20 mouse cellular contexts compared by ENCODE assay signal in the genomic region with DNA sequence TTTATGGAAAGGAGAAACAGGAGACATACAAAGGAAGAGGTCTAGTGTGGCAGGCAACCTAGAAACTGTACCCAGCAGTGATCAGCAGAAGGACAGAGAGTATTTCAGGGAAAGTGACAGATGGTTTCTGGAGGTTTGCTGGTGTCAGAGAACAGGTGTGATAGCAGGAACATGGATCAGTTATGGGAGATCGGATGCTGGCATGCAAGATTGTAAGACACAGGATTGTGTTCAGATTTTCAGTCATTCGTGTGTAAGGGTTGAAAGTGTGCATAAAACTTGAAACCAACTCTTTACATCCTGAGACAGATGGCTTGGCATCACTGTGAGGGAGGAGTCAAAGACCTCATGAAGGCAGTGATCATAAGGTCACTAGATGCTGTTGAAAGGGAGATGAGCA.
A peak's percentile ranks its signal among the peaks of the same experiment; 100 is the strongest.
DNase-seq lines count a peak whose midpoint lies in the region; ATAC-seq lines count a peak whose summit lies in the region.
"Had no signal": no experiment of that assay in that cellular context is flagged by ENCODE, and none has a peak within 500 bp of the region (broad histone marks: within the 10 kb centered on the region; RNA-seq: fewer than 3 reads in every experiment).

No protein-coding gene starts in this region.

- no peaks in the 10 kb centered on the region for H3K4me1 ChIP-seq in neural tube, embryonic 15.5 days
- H3K4me1 ChIP-seq: embryonic facial prominence, embryonic 15.5 days; forebrain, embryonic 10.5 days; heart, embryonic 13.5 days; hindbrain, embryonic 15.5 days had no signal

- H3K9ac ChIP-seq in neural tube, embryonic 15.5 days (replicated peaks), result no peak overlapping the region
- H3K9ac ChIP-seq: embryonic facial prominence, embryonic 15.5 days; heart, embryonic 13.5 days; hindbrain, embryonic 15.5 days had no signal

- H3K9me3 ChIP-seq in neural tube, embryonic 15.5 days (replicated peaks), result no peaks in the 10 kb centered on the region
- H3K9me3 ChIP-seq: embryonic facial prominence, embryonic 15.5 days; forebrain, embryonic 10.5 days; heart, embryonic 13.5 days; hindbrain, embryonic 15.5 days had no signal

- WGBS in neural tube, embryonic 15.5 days, result 79% methylated on average over 2 of the region's 2 CpGs

- no peak overlapping the region for H3K27ac ChIP-seq in neural tube, embryonic 15.5 days (replicated peaks)
- H3K27ac ChIP-seq: embryonic facial prominence, embryonic 15.5 days; forebrain, embryonic 10.5 days; heart, embryonic 13.5 days; hindbrain, embryonic 15.5 days had no signal

- H3K4me3 ChIP-seq in neural tube, embryonic 15.5 days (replicated peaks), result no peak overlapping the region
- H3K4me3 ChIP-seq: embryonic facial prominence, embryonic 15.5 days; erythroblast, embryonic 14.5 days; forebrain, embryonic 10.5 days; heart, embryonic 13.5 days; hindbrain, embryonic 15.5 days had no signal

- DNase-seq in cerebellum, adult 11 months, result peak; percentile 35
- peak; percentile 56 to 68 for DNase-seq in cerebellum, adult 18-20 months
- DNase-seq in cerebellum, adult 9-11 months, result peak; percentile 78
- DNase-seq in cerebellum, postnatal 36 days, result peak; percentile 34 to 55
- no peak for DNase-seq in layer of hippocampus, postnatal 25 days (ENCODE audit: extremely low spot score in 1 of 2, low spot score in 1 of 2)
- no peak for DNase-seq in layer of hippocampus, adult 18-20 months (ENCODE audit: low spot score in 2 of 2)
- DNase-seq: adrenal gland, adult 2 months; adrenal gland, postnatal 25 days; embryo, embryonic 11 days; gastrocnemius, postnatal 36 days; heart, adult 11 months; heart, postnatal 36 days had no signal

- no peaks in the 10 kb centered on the region for H3K27me3 ChIP-seq in neural tube, embryonic 15.5 days (replicated peaks)
- H3K27me3 ChIP-seq: embryonic facial prominence, embryonic 15.5 days; heart, embryonic 13.5 days; hindbrain, embryonic 15.5 days had no signal

- no peaks in the 10 kb centered on the region for H3K36me3 ChIP-seq in neural tube, embryonic 15.5 days
- H3K36me3 ChIP-seq: embryonic facial prominence, embryonic 15.5 days; forebrain, embryonic 10.5 days; heart, embryonic 13.5 days; hindbrain, embryonic 15.5 days had no signal

- no peak for ATAC-seq in neural tube, embryonic 15.5 days (ENCODE audit: low FRiP score)
- ATAC-seq: forebrain, embryonic 14.5 days; intestine, embryonic 16.5 days had no signal

- no peak overlapping the region for H3K4me2 ChIP-seq in neural tube, embryonic 15.5 days
- H3K4me2 ChIP-seq: embryonic facial prominence, embryonic 15.5 days; heart, embryonic 13.5 days; hindbrain, embryonic 15.5 days had no signal

Comparison
In these comparisons a context has a peak if more than half of its experiments do, and no peak if none do; other contexts are left out.
1. DNase-seq: peak in cerebellum, adult 11 months (single experiment), cerebellum, adult 18-20 months (2 of 2), cerebellum, adult 9-11 months (single experiment) and cerebellum, postnatal 36 days (2 of 2); none in layer of hippocampus, postnatal 25 days (0 of 2) and layer of hippocampus, adult 18-20 months (0 of 2).